Mouse (Mus musculus): ENCODE data around the gene Mta1. TPM values are rescaled to one million over a fixed set of nuclear protein-coding genes. Genes with fewer than 3 reads are reported as not detected.

Mta1 gene
- 11.2 and 12.2 TPM in 2 replicates for polyA plus RNA-seq (2015; fragmentation: Nextera tagmentation; extraction: Ambion mirVana)

DNA sequence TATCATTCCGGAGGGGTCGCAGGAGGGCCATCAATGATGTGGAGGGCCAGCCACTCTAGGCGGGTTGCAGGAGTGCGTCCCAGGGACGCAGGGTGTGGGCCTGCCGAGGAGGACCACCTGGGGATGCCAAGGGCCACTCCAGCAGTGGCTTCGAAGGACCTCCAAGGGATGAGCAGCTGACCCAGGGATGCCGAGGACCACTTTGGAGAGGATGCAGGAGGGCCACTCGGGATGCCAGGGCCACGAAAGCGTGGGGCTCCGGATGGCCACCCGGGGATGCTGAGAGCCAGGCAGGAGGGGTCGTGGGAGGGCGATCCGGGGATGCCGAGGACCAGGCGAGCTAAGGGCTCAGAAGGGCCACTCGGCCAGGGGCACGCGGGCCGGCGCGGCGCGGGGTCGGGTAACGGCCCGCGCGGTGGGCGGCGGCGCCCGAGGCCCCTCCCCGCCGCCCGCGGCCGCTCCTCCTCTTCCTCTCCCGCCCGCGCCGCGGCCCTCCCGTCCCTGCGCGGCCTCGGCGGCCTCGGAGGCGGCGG, at the start of gene Mta1:
Gene Mta1, plus strand, starts transcription at position 530 of the 533 bp plus-strand sequence.
- 4% methylated on average over 18 of the region's 53 CpGs for WGBS

DNA sequence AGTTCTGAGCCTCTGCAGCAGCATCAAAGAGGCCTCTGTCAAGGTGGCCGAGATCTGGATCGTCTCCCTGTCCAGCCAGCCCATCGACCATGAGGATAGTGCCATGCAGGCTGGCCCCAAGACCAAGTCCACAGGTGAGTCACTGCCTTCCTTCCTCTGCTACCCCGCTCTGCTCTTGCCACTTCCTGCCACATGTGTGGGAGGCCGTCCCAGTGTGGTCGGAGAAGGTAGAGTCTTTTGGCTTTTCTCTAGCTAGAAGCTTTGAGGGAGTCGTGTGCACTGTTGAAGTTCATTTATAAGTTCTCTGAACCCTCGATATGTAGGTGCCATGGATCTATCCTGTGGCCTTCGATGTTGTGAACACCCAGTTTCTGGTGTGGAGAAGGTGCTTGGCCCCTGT, 48.2 kb upstream of the Mta1 start:
- WGBS = 85% methylated on average over 9 of the region's 9 CpGs
- no peaks in the 10 kb centered on the region for H3K4me1 ChIP-seq
- no peaks in the 10 kb centered on the region for H3K27me3 ChIP-seq (replicated peaks)
- no peak overlapping the region for H3K9ac ChIP-seq
- H3K36me3 ChIP-seq = peaks cover 44% of the 10 kb centered on the region
- no peak overlapping the region for H3K4me2 ChIP-seq
- no peak for ATAC-seq (ENCODE audit: insufficient read depth, low FRiP score, low read depth)
- H3K27ac ChIP-seq = no peak overlapping the region
- H3K9me3 ChIP-seq = no peaks in the 10 kb centered on the region
- no peak overlapping the region for H3K4me3 ChIP-seq (replicated peaks)

More for the DNA sequence above, at the start of gene Mta1:
- Histone ChIP-seq H3K27me3 (replicated peaks) (no peaks in the 10 kb centered on the region), H3K9ac (peak within 1 kb of the TSS; percentile 99), H3K4me3 (replicated peaks) (peak within 1 kb of the TSS; percentile 92), H3K4me2 (peak within 1 kb of the TSS; percentile 87), H3K36me3 (no peaks in the 10 kb centered on the region), H3K9me3 (no peaks in the 10 kb centered on the region), H3K27ac (peak within 1 kb of the TSS; percentile 76), H3K4me1 (peaks cover 44% of the 10 kb centered on the region)
- ATAC-seq (ENCODE audit: insufficient read depth, low FRiP score, low read depth) = peak; percentile 71

DNA sequence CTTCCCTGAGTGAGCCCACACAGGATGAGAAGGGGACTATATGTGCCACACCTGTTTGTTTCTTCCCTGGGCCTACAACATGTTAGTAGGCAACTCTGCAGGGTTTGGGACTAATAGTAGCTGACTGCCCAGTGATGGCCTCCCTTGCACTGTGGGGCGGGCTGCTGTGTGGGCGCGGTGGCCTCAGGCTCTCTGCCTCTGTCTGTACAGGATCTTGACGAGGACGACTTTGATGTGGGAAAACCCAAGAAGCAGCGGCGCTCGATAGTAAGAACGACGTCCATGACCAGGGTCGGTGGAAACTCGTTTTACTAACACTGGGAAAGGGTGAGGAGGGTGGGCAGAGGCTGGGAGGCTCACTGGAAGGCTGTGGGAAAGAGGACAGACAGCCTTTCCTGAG, 47.4 kb upstream of the Mta1 start:
- Histone ChIP-seq H3K9ac (no peak overlapping the region), H3K4me3 (replicated peaks) (no peak overlapping the region), H3K9me3 (no peaks in the 10 kb centered on the region), H3K4me2 (no peak overlapping the region), H3K27ac (no peak overlapping the region), H3K4me1 (no peaks in the 10 kb centered on the region), H3K36me3 (peaks cover 40% of the 10 kb centered on the region), H3K27me3 (replicated peaks) (no peaks in the 10 kb centered on the region)
- ATAC-seq (ENCODE audit: insufficient read depth, low FRiP score, low read depth) = no peak
- 81% methylated on average over 12 of the region's 12 CpGs for WGBS

DNA sequence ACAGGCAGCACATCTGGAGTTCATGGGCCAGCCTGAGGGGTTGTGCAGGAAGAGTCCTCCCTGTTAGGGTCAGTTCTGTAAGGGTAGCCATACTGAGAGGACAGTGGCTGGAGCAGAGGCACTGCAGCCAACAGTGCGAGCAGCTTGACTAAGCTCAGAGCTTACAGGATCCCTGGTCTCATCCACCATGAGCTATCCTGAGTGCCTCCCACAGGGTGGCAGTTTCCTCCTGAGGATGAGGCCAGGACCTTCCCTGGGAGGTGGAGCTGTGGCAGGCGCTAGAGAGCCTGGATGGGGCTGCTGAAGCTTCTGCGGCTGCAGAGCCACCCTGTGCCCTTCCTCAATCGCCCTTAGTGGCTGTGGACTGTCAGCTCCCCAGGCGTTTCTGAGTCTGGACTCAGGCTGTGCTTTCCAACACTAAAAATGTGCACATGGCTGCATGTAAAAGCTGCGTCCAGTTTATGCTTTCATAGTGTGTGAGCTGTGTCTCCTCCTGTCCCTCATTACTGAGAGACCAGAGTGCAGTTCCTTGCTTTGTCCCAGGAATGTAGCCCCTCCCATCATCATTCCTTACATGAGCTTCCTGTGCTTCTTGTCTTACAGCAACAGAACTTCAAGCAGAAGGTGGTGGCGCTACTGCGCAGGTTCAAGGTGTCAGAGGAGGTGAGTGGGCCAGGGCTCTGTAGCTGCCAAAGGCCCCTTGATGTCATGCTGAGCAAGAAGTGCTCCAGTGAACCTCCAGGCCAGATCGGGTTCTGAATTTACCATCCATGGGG, 46.3 kb upstream of the Mta1 start:
- Histone ChIP-seq H3K36me3 (peaks cover 30% of the 10 kb centered on the region; the same call in 1 of the 2 replicates), H3K9me3 (no peaks in the 10 kb centered on the region), H3K4me3 (replicated peaks) (no peak overlapping the region), H3K4me2 (no peak overlapping the region), H3K27ac (peak overlapping the region; percentile 40; the same call in 1 of the 2 replicates), H3K27me3 (replicated peaks) (no peaks in the 10 kb centered on the region), H3K4me1 (no peaks in the 10 kb centered on the region), H3K9ac (no peak overlapping the region)
- no peak for ATAC-seq (ENCODE audit: insufficient read depth, low FRiP score, low read depth)
- 40% methylated on average over 9 of the region's 9 CpGs for WGBS

DNA sequence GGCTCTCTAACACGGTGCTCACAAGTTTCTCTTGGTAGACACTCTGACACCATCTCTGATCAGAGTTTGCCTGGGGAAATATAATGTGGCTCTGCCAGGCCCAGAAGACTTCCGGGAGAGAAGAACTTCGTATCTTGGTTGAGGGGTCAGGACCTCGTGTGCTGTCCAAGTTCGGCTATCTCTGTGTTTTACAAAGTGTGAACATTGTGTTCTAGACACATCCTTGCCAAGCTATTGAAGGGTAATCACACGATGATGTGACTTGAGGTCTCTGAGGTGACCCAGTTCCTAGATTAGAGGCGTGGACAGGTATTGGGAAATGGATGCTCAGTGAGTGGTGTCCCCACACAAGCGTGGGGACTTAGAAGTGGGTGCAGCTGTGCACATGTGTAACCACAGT, 42.0 kb upstream of the Mta1 start:
- H3K9me3 ChIP-seq = no peaks in the 10 kb centered on the region
- H3K27me3 ChIP-seq (replicated peaks) = no peaks in the 10 kb centered on the region
- H3K36me3 ChIP-seq = peaks cover 45% of the 10 kb centered on the region
- no peak overlapping the region for H3K9ac ChIP-seq
- 88% methylated on average over 8 of the region's 8 CpGs for WGBS
- no peak overlapping the region for H3K27ac ChIP-seq
- no peak for ATAC-seq (ENCODE audit: insufficient read depth, low FRiP score, low read depth)
- H3K4me3 ChIP-seq (replicated peaks) = no peak overlapping the region
- no peak overlapping the region for H3K4me2 ChIP-seq
- H3K4me1 ChIP-seq = no peaks in the 10 kb centered on the region

DNA sequence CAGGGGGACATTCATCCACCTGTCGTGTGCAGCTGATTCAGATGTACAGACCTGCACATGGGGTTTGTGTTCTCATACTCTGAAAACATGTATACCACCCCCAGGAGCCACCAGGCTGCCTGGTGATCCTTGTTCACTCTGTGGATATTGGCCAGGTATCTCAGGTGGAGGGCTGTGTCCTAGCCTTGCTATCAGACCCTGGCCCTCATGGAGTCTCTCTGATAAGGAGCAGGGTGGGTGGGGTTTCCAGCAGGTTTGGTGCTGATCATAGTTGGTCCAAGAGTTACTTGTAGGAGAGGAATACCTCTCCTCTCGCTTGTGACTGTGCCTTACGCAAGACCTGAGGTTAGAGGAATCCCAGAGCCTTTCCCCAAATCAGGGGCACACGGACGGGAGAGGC, 37.9 kb upstream of the Mta1 start:
- Histone ChIP-seq H3K4me2 (no peak overlapping the region), H3K36me3 (peaks cover 49% of the 10 kb centered on the region), H3K4me1 (no peaks in the 10 kb centered on the region), H3K27me3 (replicated peaks) (no peaks in the 10 kb centered on the region), H3K9ac (no peak overlapping the region), H3K4me3 (replicated peaks) (no peak overlapping the region), H3K9me3 (no peaks in the 10 kb centered on the region), H3K27ac (no peak overlapping the region)
- WGBS = 90% methylated on average over 5 of the region's 5 CpGs
- ATAC-seq (ENCODE audit: insufficient read depth, low FRiP score, low read depth) = peak; percentile 53; the same call in 1 of the 2 replicates

DNA sequence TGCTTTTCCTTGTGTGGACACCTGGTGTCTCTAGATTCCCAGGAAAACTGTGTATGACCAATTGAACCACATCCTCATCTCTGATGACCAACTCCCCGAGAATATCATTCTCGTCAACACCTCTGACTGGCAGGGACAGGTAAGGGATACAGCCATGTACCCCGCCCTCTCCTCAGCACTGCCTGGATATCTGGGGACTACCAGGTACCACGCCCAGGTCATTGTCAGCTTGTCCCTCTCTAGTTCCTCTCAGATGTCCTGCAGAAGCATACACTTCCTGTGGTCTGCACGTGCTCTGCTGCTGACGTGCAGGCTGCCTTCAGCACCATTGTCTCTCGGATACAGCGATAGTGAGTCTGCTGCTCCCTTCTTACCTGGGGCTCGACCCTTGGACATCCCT, 36.5 kb upstream of the Mta1 start:
- H3K9ac ChIP-seq = no peak overlapping the region
- H3K4me1 ChIP-seq = no peaks in the 10 kb centered on the region
- peaks cover 54% of the 10 kb centered on the region for H3K36me3 ChIP-seq
- no peak overlapping the region for H3K4me2 ChIP-seq
- H3K9me3 ChIP-seq = no peaks in the 10 kb centered on the region
- no peak overlapping the region for H3K27ac ChIP-seq
- no peak overlapping the region for H3K4me3 ChIP-seq (replicated peaks)
- ATAC-seq (ENCODE audit: insufficient read depth, low FRiP score, low read depth) = no peak
- no peaks in the 10 kb centered on the region for H3K27me3 ChIP-seq (replicated peaks)
- WGBS = 78% methylated on average over 9 of the region's 9 CpGs

DNA sequence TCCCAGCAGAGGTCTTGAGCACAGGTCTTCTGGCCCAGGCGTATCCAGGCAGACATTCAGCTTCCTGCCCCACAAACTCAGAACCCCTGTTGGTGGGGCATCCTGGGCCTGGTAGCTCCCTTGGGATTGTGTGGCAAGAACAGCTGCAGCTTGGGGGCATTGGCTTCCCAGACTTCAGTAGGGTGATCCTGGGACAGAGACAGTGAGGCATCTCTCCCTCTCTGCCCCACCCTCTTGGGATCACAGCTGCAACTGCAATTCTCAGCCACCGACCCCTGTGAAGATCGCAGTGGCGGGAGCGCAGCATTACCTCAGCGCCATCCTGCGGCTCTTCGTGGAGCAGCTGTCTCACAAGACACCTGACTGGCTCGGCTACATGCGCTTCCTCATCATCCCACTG, 35.9 kb upstream of the Mta1 start:
- Histone ChIP-seq H3K36me3 (peaks cover 58% of the 10 kb centered on the region), H3K9me3 (no peaks in the 10 kb centered on the region), H3K4me3 (replicated peaks) (no peak overlapping the region), H3K27me3 (replicated peaks) (no peaks in the 10 kb centered on the region), H3K27ac (no peak overlapping the region), H3K4me2 (no peak overlapping the region), H3K9ac (no peak overlapping the region), H3K4me1 (no peaks in the 10 kb centered on the region)
- 84% methylated on average over 10 of the region's 10 CpGs for WGBS
- ATAC-seq (ENCODE audit: insufficient read depth, low FRiP score, low read depth) = no peak

DNA sequence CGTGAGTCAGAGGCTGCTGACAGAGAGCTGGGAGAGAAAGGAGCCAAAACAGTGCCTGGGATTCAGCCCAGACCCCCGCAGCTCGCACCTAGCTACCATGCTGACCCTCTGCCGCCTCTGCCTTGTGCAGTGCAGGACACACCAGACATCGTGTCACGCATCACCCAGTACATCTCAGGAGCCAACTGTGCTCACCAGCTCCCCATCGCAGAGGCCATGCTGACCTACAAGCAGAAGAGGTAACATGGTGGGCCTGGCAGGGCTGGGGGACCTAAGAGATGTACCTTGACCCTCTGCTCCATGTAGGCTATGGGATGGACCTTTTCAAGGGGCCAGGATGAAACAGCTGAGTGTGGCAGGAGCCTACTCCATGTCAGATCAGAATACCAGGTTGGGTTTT, 34.4 kb upstream of the Mta1 start:
- 93% methylated on average over 7 of the region's 7 CpGs for WGBS
- Histone ChIP-seq H3K27ac (no peak overlapping the region), H3K9ac (no peak overlapping the region), H3K4me1 (no peaks in the 10 kb centered on the region), H3K9me3 (no peaks in the 10 kb centered on the region), H3K36me3 (peaks cover 47% of the 10 kb centered on the region), H3K4me2 (no peak overlapping the region), H3K27me3 (replicated peaks) (no peaks in the 10 kb centered on the region), H3K4me3 (replicated peaks) (no peak overlapping the region)
- ATAC-seq (ENCODE audit: insufficient read depth, low FRiP score, low read depth) = no peak

DNA sequence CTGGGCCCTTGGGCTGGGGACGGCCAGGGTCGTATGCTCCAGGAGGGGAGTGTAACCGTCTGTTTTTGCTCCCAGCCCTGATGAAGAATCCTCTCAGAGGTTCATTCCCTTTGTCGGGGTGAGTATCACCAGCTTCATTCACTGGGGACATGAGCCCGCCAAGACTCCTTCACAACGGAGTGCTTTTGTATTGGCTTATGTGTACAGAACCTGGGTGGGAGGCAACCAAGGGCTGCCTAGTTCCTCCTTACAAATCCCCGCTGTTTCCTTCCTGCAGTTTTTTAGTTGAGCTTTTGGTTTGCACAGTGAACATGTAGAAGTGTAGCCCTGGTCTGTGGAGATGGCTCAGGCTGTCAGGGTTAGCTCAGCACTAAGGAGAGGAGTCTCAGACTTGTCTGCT, 30.1 kb upstream of the Mta1 start:
- WGBS = 88% methylated on average over 7 of the region's 7 CpGs
- no peak overlapping the region for H3K9ac ChIP-seq
- H3K9me3 ChIP-seq = no peaks in the 10 kb centered on the region
- H3K27ac ChIP-seq = no peak overlapping the region
- H3K4me1 ChIP-seq = no peaks in the 10 kb centered on the region
- H3K36me3 ChIP-seq = peaks cover 32% of the 10 kb centered on the region
- H3K4me2 ChIP-seq = no peak overlapping the region
- H3K4me3 ChIP-seq (replicated peaks) = no peak overlapping the region
- H3K27me3 ChIP-seq (replicated peaks) = no peaks in the 10 kb centered on the region
- ATAC-seq (ENCODE audit: insufficient read depth, low FRiP score, low read depth) = no peak

DNA sequence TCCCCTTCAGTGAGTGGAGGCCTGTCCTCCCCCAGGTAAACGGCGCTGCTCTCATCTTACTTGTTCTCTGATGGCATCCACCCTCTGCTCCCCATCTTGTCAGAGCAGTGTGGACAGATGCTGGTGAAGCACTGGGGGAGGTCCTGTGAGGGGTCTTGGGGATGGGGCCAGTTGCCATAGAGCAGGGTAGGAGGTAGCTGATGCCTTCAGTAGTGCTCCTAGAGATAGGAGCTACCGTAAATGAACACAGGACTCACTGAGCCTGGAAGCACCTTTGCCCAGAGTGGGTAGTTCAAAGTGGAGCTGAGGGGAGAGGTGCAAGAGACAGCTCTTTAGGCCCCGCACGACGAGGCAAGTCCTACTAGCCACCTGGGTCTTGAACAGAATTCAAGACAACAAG, 28.7 kb upstream of the Mta1 start:
- peaks cover 23% of the 10 kb centered on the region for H3K36me3 ChIP-seq
- H3K4me1 ChIP-seq = peaks cover 9% of the 10 kb centered on the region
- no peak for ATAC-seq (ENCODE audit: insufficient read depth, low FRiP score, low read depth)
- H3K4me2 ChIP-seq = no peak overlapping the region
- H3K4me3 ChIP-seq (replicated peaks) = no peak overlapping the region
- WGBS = 97% methylated on average over 6 of the region's 6 CpGs
- no peaks in the 10 kb centered on the region for H3K9me3 ChIP-seq
- H3K27ac ChIP-seq = no peak overlapping the region
- H3K27me3 ChIP-seq (replicated peaks) = no peaks in the 10 kb centered on the region
- no peak overlapping the region for H3K9ac ChIP-seq

DNA sequence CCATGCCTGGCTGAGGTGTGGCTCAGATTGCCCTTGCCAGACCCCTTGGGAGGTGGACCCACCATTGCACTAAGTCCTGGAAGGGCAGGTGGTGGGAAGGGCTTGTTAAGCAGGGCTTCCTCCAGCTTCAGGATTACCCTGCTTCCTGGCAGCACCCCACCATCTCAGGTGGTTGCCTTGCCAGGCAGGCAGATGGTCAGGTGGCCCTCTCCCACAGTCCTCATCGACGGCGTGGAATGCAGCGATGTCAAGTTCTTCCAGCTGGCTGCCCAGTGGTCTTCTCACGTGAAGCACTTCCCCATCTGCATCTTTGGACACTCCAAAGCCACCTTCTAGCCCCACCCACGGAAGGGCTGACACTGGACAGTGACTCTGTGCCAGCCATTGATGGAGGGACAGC, 26.8 kb upstream of the Mta1 start:
- peaks cover 19% of the 10 kb centered on the region for H3K4me1 ChIP-seq
- H3K4me3 ChIP-seq (replicated peaks) = no peak overlapping the region
- 80% methylated on average over 6 of the region's 6 CpGs for WGBS
- ATAC-seq (ENCODE audit: insufficient read depth, low FRiP score, low read depth) = no peak
- H3K27ac ChIP-seq = no peak overlapping the region
- H3K9me3 ChIP-seq = no peaks in the 10 kb centered on the region
- peaks cover 18% of the 10 kb centered on the region for H3K36me3 ChIP-seq
- no peak overlapping the region for H3K9ac ChIP-seq
- H3K27me3 ChIP-seq (replicated peaks) = no peaks in the 10 kb centered on the region
- no peak overlapping the region for H3K4me2 ChIP-seq
